Mouse (Mus musculus): ENCODE measurements around the gene Atp5j2. TPM values are rescaled to one million over a fixed set of nuclear protein-coding genes. Genes with fewer than 3 reads are reported as not detected.
A peak's percentile ranks its signal among the peaks of the same experiment; 100 is the strongest.

Gene Atp5j2
- polyA plus RNA-seq, 2 experiments = 284 to 568 TPM

GRCm38 (mm10) chr5:145207954-145208353, 16.1 kb upstream of the Atp5j2 start:
- DNase-seq (ENCODE audit: low spot score) (no peak), ATAC-seq (ENCODE audit: low FRiP score, low read depth) (no peak)
- Histone ChIP-seq H3K4me3 (replicated peaks; ENCODE audit: low read length) (no peak overlapping the region), H3K27me3 (ENCODE audit: control insufficient read depth, insufficient read depth, low read length) (no peaks in the 10 kb centered on the region), H3K4me2 (replicated peaks; ENCODE audit: low read depth, low read length, severe bottlenecking) (no peak overlapping the region), H3K27ac (replicated peaks; ENCODE audit: low read depth, low read length) (no peak overlapping the region), H3K9ac (ENCODE audit: low read depth, low read length, severe bottlenecking) (no peak overlapping the region), H3K4me1 (ENCODE audit: control insufficient read depth, insufficient read depth, low read length) (peaks cover 8% of the 10 kb centered on the region), H3K36me3 (ENCODE audit: control insufficient read depth, insufficient read depth, low read length) (peaks cover 51% of the 10 kb centered on the region), H3K9me3 (ENCODE audit: control insufficient read depth, low read length) (no peaks in the 10 kb centered on the region)
- WGBS = 92% methylated on average over 5 of the region's 6 CpGs
- no peak for TF ChIP-seq POLR2A (IDR thresholded peaks at IDR 0.05; ENCODE audit: borderline replicate concordance, extremely low read depth, insufficient read depth, insufficient read length)

DNA sequence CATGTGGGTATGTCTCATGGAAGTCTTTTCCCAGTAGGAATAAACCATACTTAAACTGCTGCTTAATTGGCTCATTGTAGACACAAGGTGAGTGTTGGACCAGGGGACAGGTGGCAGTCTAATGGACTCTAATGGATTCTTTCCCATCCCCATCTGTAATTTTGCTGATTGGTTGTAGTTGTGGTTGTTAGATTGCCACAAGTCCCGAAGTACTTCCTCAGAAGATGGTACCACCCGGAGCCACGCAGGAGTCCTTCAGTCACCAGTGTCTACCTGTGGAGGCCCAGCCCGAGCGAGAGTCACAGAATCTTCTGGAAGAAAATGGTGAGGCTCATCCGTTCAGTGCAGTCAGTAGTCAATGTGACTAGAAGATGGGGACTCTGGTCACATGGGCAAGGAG, 15.5 kb upstream of the Atp5j2 start:
- H3K36me3 ChIP-seq (ENCODE audit: control insufficient read depth, insufficient read depth, low read length) = peaks cover 46% of the 10 kb centered on the region
- no peak overlapping the region for H3K4me3 ChIP-seq (replicated peaks; ENCODE audit: low read length)
- no peak overlapping the region for H3K9ac ChIP-seq (ENCODE audit: low read depth, low read length, severe bottlenecking)
- TF ChIP-seq POLR2A (IDR thresholded peaks at IDR 0.05; ENCODE audit: borderline replicate concordance, extremely low read depth, insufficient read depth, insufficient read length) = no peak
- H3K27ac ChIP-seq (replicated peaks; ENCODE audit: low read depth, low read length) = no peak overlapping the region
- no peak overlapping the region for H3K4me2 ChIP-seq (replicated peaks; ENCODE audit: low read depth, low read length, severe bottlenecking)
- H3K27me3 ChIP-seq (ENCODE audit: control insufficient read depth, insufficient read depth, low read length) = no peaks in the 10 kb centered on the region
- no peaks in the 10 kb centered on the region for H3K9me3 ChIP-seq (ENCODE audit: control insufficient read depth, low read length)
- peaks cover 8% of the 10 kb centered on the region for H3K4me1 ChIP-seq (ENCODE audit: control insufficient read depth, insufficient read depth, low read length)
- WGBS = 97% methylated on average over 6 of the region's 6 CpGs
- DNase-seq (ENCODE audit: low spot score) = no peak
- ATAC-seq (ENCODE audit: low FRiP score, low read depth) = no peak

DNA sequence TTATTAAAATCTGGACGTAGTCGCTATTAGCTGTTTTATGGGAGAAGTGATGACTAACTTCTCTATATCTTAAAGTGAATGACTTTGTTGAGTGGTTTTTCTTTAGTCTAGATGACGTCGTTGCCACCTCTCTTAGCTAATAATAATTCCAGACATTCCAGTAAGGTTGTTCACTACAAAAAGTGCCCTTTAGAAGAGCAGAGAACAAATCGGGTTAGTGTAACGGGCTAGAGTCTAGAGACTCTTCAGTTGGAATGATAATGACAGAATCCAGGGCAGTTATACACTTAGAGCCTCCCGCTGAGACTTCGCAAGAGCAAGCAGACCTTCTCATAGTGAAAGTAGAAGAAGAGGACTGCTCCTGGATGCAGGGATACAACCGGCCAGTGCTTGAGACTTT, 13.2 kb upstream of the Atp5j2 start:
- no peak for ATAC-seq (ENCODE audit: low FRiP score, low read depth)
- TF ChIP-seq POLR2A (IDR thresholded peaks at IDR 0.05; ENCODE audit: borderline replicate concordance, extremely low read depth, insufficient read depth, insufficient read length) = no peak
- Histone ChIP-seq H3K4me3 (replicated peaks; ENCODE audit: low read length) (peak overlapping the region; percentile 52), H3K36me3 (ENCODE audit: control insufficient read depth, insufficient read depth, low read length) (peaks cover 23% of the 10 kb centered on the region), H3K9ac (ENCODE audit: low read depth, low read length, severe bottlenecking) (peak overlapping the region; percentile 66), H3K27ac (replicated peaks; ENCODE audit: low read depth, low read length) (no peak overlapping the region), H3K4me2 (replicated peaks; ENCODE audit: low read depth, low read length, severe bottlenecking) (peak overlapping the region; percentile 48), H3K9me3 (ENCODE audit: control insufficient read depth, low read length) (no peaks in the 10 kb centered on the region), H3K4me1 (ENCODE audit: control insufficient read depth, insufficient read depth, low read length) (peaks cover 14% of the 10 kb centered on the region), H3K27me3 (ENCODE audit: control insufficient read depth, insufficient read depth, low read length) (no peaks in the 10 kb centered on the region)
- DNase-seq (ENCODE audit: low spot score) = peak; percentile 12
- WGBS = 14% methylated on average over 9 of the region's 9 CpGs

GRCm38 (mm10) chr5:145203936-145204691, 12.3 kb upstream of the Atp5j2 start, which contains the start of gene Zkscan5:
Gene Zkscan5 (plus strand): TSS chr5:145204562.
- Histone ChIP-seq H3K27me3 (ENCODE audit: control insufficient read depth, insufficient read depth, low read length) (no peaks in the 10 kb centered on the region), H3K9me3 (ENCODE audit: control insufficient read depth, low read length) (no peaks in the 10 kb centered on the region), H3K9ac (ENCODE audit: low read depth, low read length, severe bottlenecking) (peak within 1 kb of the TSS; percentile 66), H3K36me3 (ENCODE audit: control insufficient read depth, insufficient read depth, low read length) (peaks cover 16% of the 10 kb centered on the region), H3K4me2 (replicated peaks; ENCODE audit: low read depth, low read length, severe bottlenecking) (peak within 1 kb of the TSS; percentile 48), H3K4me3 (replicated peaks; ENCODE audit: low read length) (peak within 1 kb of the TSS; percentile 52), H3K4me1 (ENCODE audit: control insufficient read depth, insufficient read depth, low read length) (peaks cover 14% of the 10 kb centered on the region), H3K27ac (replicated peaks; ENCODE audit: low read depth, low read length) (peak within 1 kb of the TSS; percentile 71)
- ATAC-seq (ENCODE audit: low FRiP score, low read depth) (peak; percentile 97), DNase-seq (ENCODE audit: low spot score) (peak; percentile 99)
- TF ChIP-seq POLR2A (IDR thresholded peaks at IDR 0.05; ENCODE audit: borderline replicate concordance, extremely low read depth, insufficient read depth, insufficient read length) = peak; percentile 68; the same call in 1 of the 2 replicates
- 0% methylated on average over 22 of the region's 22 CpGs for WGBS

GRCm38 (mm10) chr5:145202446-145202845, 10.6 kb upstream of the Atp5j2 start:
- Histone ChIP-seq H3K4me1 (ENCODE audit: control insufficient read depth, insufficient read depth, low read length) (peaks cover 14% of the 10 kb centered on the region), H3K9ac (ENCODE audit: low read depth, low read length, severe bottlenecking) (no peak overlapping the region), H3K36me3 (ENCODE audit: control insufficient read depth, insufficient read depth, low read length) (peaks cover 9% of the 10 kb centered on the region), H3K9me3 (ENCODE audit: control insufficient read depth, low read length) (no peaks in the 10 kb centered on the region), H3K4me2 (replicated peaks; ENCODE audit: low read depth, low read length, severe bottlenecking) (no peak overlapping the region), H3K4me3 (replicated peaks; ENCODE audit: low read length) (no peak overlapping the region), H3K27ac (replicated peaks; ENCODE audit: low read depth, low read length) (no peak overlapping the region), H3K27me3 (ENCODE audit: control insufficient read depth, insufficient read depth, low read length) (no peaks in the 10 kb centered on the region)
- 50% methylated on average over 3 of the region's 3 CpGs for WGBS
- DNase-seq (ENCODE audit: low spot score) (no peak), ATAC-seq (ENCODE audit: low FRiP score, low read depth) (no peak)
- no peak for TF ChIP-seq POLR2A (IDR thresholded peaks at IDR 0.05; ENCODE audit: borderline replicate concordance, extremely low read depth, insufficient read depth, insufficient read length)

Data from limb, embryonic 14.5 days (tissue).